Mouse (Mus musculus) layer of hippocampus, adult 2 months (tissue): ENCODE data around the gene Crx. TPM values are rescaled to one million over a fixed set of nuclear protein-coding genes. Genes with fewer than 3 reads are reported as not detected.
A peak's percentile ranks its signal among the peaks of the same experiment; 100 is the strongest.
"Not testable (repeated sequence)": the region's sequence is repeated elsewhere in the genome, so short reads cannot be mapped to it uniquely, and the experiment has no call there.

Source experiments
- DNase-seq, 2 experiments: peaks; one replicate each; pipeline ENCODE4 v3.0.0; 2022; ENCODE audit warnings: low spot score in 2 of 2
- H3K27ac ChIP-seq: fragments of 200-600 bp; 2 replicates; pipeline ENCODE4 v1.8.1; 2022
- H3K4me3 ChIP-seq: fragments of 200-600 bp; 2 replicates; pipeline ENCODE4 v1.8.1; 2022; ENCODE audit warnings: mild to moderate bottlenecking
- CTCF ChIP-seq: fragments of 200-600 bp; conservative IDR thresholded peaks from 2 replicates; pipeline ENCODE4 v1.8.1; 2022; ENCODE audit warnings: antibody characterized with exemption, mild to moderate bottlenecking, moderate library complexity
- long read RNA-seq, 2 experiments: library from polyadenylated mRNA; stranded (forward); transcript quantifications; one replicate each; pipeline ENCODE4 v2.0.0; 2021; ENCODE audit warnings: borderline mapping rate in 2 of 2
- total RNA-seq, 2 experiments: library from RNA; stranded (reverse); gene quantifications; 2 replicates each; pipeline ENCODE4 v1.2.3; 2021

The Crx gene
- not detected for total RNA-seq
- long read RNA-seq, experiment 1, result 0 reads
- long read RNA-seq, experiment 2, result 0 reads

GRCm38 (mm10) chr7:15879756-15880155 lies at the start of gene Crx:
Crx (minus strand) TSS chr7:15879968.
- no peak for TF ChIP-seq CTCF
- H3K27ac ChIP-seq, result no peak within 1 kb of the TSS
- no peak for DNase-seq
- H3K4me3 ChIP-seq, result no peak within 1 kb of the TSS

- peak; percentile 92 to 93 for DNase-seq
- H3K4me3 ChIP-seq, result peak within 1 kb of the TSS; percentile 95
- H3K27ac ChIP-seq, result peak within 1 kb of the TSS; percentile 100
- no peak for TF ChIP-seq CTCF
Observed at GRCm38 (mm10) chr7:15922220-15922773, 42.5 kb upstream of the Crx start, which contains the start of gene Selenow. Selenow (minus strand) TSS chr7:15922402.

- peak overlapping the region; percentile 95 for H3K4me3 ChIP-seq
- H3K27ac ChIP-seq, result peak overlapping the region; percentile 100
- TF ChIP-seq CTCF, result no peak
- DNase-seq, result peak; percentile 23 to 39
Observed at GRCm38 (mm10) chr7:15921796-15922195, 42.0 kb upstream of the Crx start.

- peak; percentile 45 to 58 for DNase-seq
- H3K4me3 ChIP-seq, result peak overlapping the region; percentile 95
- peak overlapping the region; percentile 100 for H3K27ac ChIP-seq
- TF ChIP-seq CTCF, result no peak
Observed at GRCm38 (mm10) chr7:15920645-15921190, 41.0 kb upstream of the Crx start.

GRCm38 (mm10) chr7:15919947-15920346 lies 40.2 kb upstream of the Crx start:
- peak overlapping the region; percentile 95 for H3K4me3 ChIP-seq
- TF ChIP-seq CTCF, result no peak
- H3K27ac ChIP-seq, result peak overlapping the region; percentile 100
- DNase-seq, result no peak

GRCm38 (mm10) chr7:15918371-15918770 lies 38.6 kb upstream of the Crx start:
- DNase-seq, result no peak
- no peak for TF ChIP-seq CTCF
- Histone ChIP-seq H3K27ac (no peak overlapping the region), H3K4me3 (no peak overlapping the region)

GRCm38 (mm10) chr7:15916996-15917395 lies 37.2 kb upstream of the Crx start:
- no peak overlapping the region for H3K4me3 ChIP-seq
- no peak overlapping the region for H3K27ac ChIP-seq
- no peak for DNase-seq
- TF ChIP-seq CTCF, result no peak

GRCm38 (mm10) chr7:15916134-15916723 lies 36.5 kb upstream of the Crx start:
- no peak for DNase-seq
- no peak overlapping the region for H3K4me3 ChIP-seq
- H3K27ac ChIP-seq, result no peak overlapping the region
- no peak for TF ChIP-seq CTCF

- DNase-seq, H3K27ac ChIP-seq: not testable (repeated sequence)
Observed at GRCm38 (mm10) chr7:15915695-15916094, 35.9 kb upstream of the Crx start.

GRCm38 (mm10) chr7:15914751-15915150 lies 35.0 kb upstream of the Crx start:
- H3K27ac ChIP-seq, result no peak overlapping the region
- H3K4me3 ChIP-seq, result no peak overlapping the region
- no peak for DNase-seq
- no peak for TF ChIP-seq CTCF

More at GRCm38 (mm10) chr7:15915695-15916094, 35.9 kb upstream of the Crx start:
- H3K4me3 ChIP-seq, result not testable (repeated sequence)

- no peak overlapping the region for H3K4me3 ChIP-seq
- no peak overlapping the region for H3K27ac ChIP-seq
- peak in 1 of 2 experiments; percentile 63 for DNase-seq
- peak; percentile 90 for TF ChIP-seq CTCF
Observed at GRCm38 (mm10) chr7:15914252-15914651, 34.5 kb upstream of the Crx start.

GRCm38 (mm10) chr7:15912183-15912582 lies 32.4 kb upstream of the Crx start:
- TF ChIP-seq CTCF, result peak; percentile 85
- DNase-seq, result peak; percentile 67 to 80
- Histone ChIP-seq H3K27ac (no peak overlapping the region), H3K4me3 (no peak overlapping the region)

GRCm38 (mm10) chr7:15910521-15910920 lies 30.8 kb upstream of the Crx start:
- H3K4me3 ChIP-seq, result no peak overlapping the region
- H3K27ac ChIP-seq, result no peak overlapping the region
- no peak for TF ChIP-seq CTCF
- DNase-seq, result no peak
